Mouse (Mus musculus) adrenal gland (tissue): ENCODE measurements around the gene Gm8271.
"Not testable (repeated sequence)": the region's sequence is repeated elsewhere in the genome, so short reads cannot be mapped to it uniquely, and the experiment has no call there.

Experiments
- intact Hi-C: fragments of 180-260 bp; cut with DNase I; formaldehyde crosslinking; loops from one replicate; pipeline ENCODE4 v1.15.1; 2025
- long read RNA-seq, 2 experiments: library from polyadenylated mRNA; unstranded; transcript quantifications; one replicate each; pipeline ENCODE4 v2.0.0; 2020; ENCODE audit warnings: borderline replicate concordance in 1 of 2; ENCODE audit not compliant: insufficient replicate concordance in 1 of 2

Gene Gm8271
- long read RNA-seq, experiment 1: 0 reads
- long read RNA-seq, experiment 2: 0 reads

GRCm38 (mm10) chr14:5185493-5185892, at the start of gene Gm8271:
Gene Gm8271, plus strand, starts transcription at chr14:5185793.
- intact Hi-C loops: not testable (repeated sequence)

DNA sequence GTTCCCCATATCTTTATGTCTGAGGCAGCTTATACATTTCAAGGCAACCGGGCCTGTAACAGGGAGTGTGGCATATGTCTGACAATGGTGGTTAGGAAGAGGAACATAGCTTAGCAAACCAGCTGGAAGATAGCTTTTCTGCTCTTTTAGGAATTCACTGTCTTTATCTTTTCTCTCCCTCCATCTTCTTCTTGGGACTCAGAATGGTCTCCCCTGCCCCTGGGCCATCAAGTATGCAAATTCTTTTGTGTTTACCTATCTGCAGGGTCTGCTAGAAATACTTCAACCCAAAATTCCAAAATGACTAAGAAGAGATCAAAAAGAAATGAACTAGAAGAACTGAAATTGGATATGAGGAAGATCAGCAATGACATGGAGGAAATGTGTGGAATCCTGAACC, 21.4 kb upstream of the Gm8271 start, which contains the start of gene Gm3317:
Gene Gm3317 (plus strand): TSS at position 301 of the 400 bp plus-strand sequence.
- intact Hi-C loops: not testable (repeated sequence)
